Mouse (Mus musculus) embryonic facial prominence, embryonic 15.5 days (tissue): Measurements from ENCODE around the gene Acbd4. TPM values are rescaled to one million over a fixed set of nuclear protein-coding genes. Genes with fewer than 3 reads are reported as not detected.

Source experiments
- ATAC-seq: fragments of 200-750 bp; cut with Nextera tagmentation; 2 replicates; pipeline ENCODE4 v1.8.0; 2017; ENCODE audit warnings: low read depth, moderate TSS enrichment; ENCODE audit not compliant: insufficient number of reproducible peaks, low FRiP score, low TSS enrichment
- H3K27ac ChIP-seq: fragments of 300-500 bp; sonication (generic); replicated peaks from 2 replicates; pipeline ENCODE4 v1.5.1; 2015; ENCODE audit warnings: mild to moderate bottlenecking, inconsistent platforms
- H3K27me3 ChIP-seq: fragments of 300-500 bp; sonication (generic); 2 replicates; pipeline ENCODE4 v1.6.1; 2015; ENCODE audit warnings: inconsistent platforms
- H3K36me3 ChIP-seq: fragments of 300-500 bp; sonication (generic); 2 replicates; pipeline ENCODE4 v1.6.1; 2015; ENCODE audit warnings: mild to moderate bottlenecking, inconsistent platforms
- H3K4me1 ChIP-seq: fragments of 300-500 bp; sonication (generic); 2 replicates; pipeline ENCODE4 v1.6.1; 2015; ENCODE audit warnings: inconsistent platforms
- H3K4me2 ChIP-seq: fragments of 300-500 bp; sonication (generic); replicated peaks from 2 replicates; pipeline ENCODE4 v1.6.1; 2015; ENCODE audit warnings: mild to moderate bottlenecking, inconsistent platforms
- H3K4me3 ChIP-seq: fragments of 300-500 bp; sonication (generic); replicated peaks from 2 replicates; pipeline ENCODE4 v1.5.1; 2015; ENCODE audit warnings: mild to moderate bottlenecking, inconsistent platforms
- H3K9ac ChIP-seq: fragments of 300-500 bp; sonication (generic); 2 replicates; pipeline ENCODE4 v1.6.1; 2015; ENCODE audit warnings: inconsistent platforms
- H3K9me3 ChIP-seq: fragments of 300-500 bp; sonication (generic); replicated peaks from 2 replicates; pipeline ENCODE4 v1.6.1; 2016; ENCODE audit warnings: inconsistent platforms
- WGBS: fragments of 180-500 bp; shearing (Covaris S2); methylation state at CpG from one replicate; pipeline ENCODE4 v1.1.7; 2015; 5-methylcytosine and 5-hydroxymethylcytosine counted together
- polyA plus RNA-seq: library from polyadenylated mRNA; unstranded; fragments of >200 nt; fragmentation: Nextera tagmentation; extraction: Ambion mirVana; gene quantifications from 2 replicates; pipeline ENCODE4 v1.2.1, GENCODE M21; 2015

The Acbd4 gene
- polyA plus RNA-seq, 1 experiment from 2014 or later, result 23.4 TPM

DNA sequence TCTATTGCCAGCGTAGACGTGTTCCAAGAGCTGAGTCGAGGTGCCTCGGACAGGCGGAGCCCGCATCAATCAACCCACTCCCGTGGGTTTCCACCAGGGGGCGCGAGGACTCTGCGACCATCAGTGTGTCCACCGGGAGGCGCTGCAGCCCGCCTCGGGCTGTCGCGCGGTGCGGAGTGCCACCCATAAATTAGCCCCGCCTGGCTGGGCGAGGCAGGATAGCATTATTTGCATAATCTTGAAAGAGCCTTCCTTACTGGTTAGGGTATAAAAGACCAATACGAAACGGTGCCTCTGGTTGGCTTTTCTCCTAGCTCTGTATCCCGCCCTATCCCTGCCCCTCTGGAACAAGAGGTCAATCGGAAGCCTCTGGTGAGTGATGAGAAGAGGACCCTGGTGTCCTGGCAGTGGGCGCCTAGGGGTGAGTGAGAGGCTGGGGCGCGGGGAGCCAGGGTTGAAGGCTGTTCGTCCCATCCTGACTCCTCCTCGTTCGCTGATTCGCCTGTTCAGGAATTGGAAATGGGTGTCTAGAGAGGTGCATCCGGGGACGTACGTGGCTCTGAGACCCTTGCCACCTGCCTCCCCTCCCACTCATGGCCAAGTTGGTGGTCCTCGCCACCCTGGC, 1.4 kb downstream of the Acbd4 start:
- Histone ChIP-seq H3K27me3 (peaks cover 13% of the 10 kb centered on the region), H3K9ac (no peak overlapping the region; the same call in 1 of the 2 replicates), H3K27ac (0 out of 2 replicates have a peak overlapping the region, but pooled peaks have one; percentile 22), H3K36me3 (no peaks in the 10 kb centered on the region), H3K4me2 (peak overlapping the region; percentile 92), H3K4me3 (peak overlapping the region; percentile 61), H3K9me3 (no peaks in the 10 kb centered on the region), H3K4me1 (peaks cover 38% of the 10 kb centered on the region)
- peak; percentile 89 for ATAC-seq
- WGBS, result under 1% methylated on average over 35 of the region's 35 CpGs

DNA sequence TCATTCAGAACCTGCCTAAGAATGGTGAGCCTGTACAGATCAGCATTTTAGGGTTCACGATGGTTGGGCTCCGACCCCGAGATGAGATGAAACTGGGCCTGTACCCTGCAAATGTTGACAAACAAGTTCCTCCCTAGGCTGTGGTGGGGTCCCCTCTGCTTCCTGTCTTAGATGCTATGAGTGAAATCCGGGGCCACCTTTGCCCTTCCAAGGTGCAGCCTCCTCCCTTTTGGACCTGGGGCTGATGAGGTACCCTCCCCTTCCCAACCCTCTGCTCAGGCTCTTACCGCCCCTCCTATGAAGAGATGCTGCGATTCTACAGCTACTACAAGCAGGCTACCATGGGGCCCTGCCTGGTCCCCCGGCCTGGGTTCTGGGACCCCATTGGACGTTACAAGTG, 2.1 kb downstream of the Acbd4 start:
- ATAC-seq, result no peak
- H3K9ac ChIP-seq, result no peak overlapping the region
- H3K4me3 ChIP-seq, result peak overlapping the region; percentile 61
- peaks cover 38% of the 10 kb centered on the region for H3K4me1 ChIP-seq
- H3K27ac ChIP-seq, result no peak overlapping the region
- no peaks in the 10 kb centered on the region for H3K9me3 ChIP-seq
- peak overlapping the region; percentile 92 for H3K4me2 ChIP-seq
- H3K27me3 ChIP-seq, result peaks cover 13% of the 10 kb centered on the region
- no peaks in the 10 kb centered on the region for H3K36me3 ChIP-seq
- WGBS, result 56% methylated on average over 8 of the region's 8 CpGs

DNA sequence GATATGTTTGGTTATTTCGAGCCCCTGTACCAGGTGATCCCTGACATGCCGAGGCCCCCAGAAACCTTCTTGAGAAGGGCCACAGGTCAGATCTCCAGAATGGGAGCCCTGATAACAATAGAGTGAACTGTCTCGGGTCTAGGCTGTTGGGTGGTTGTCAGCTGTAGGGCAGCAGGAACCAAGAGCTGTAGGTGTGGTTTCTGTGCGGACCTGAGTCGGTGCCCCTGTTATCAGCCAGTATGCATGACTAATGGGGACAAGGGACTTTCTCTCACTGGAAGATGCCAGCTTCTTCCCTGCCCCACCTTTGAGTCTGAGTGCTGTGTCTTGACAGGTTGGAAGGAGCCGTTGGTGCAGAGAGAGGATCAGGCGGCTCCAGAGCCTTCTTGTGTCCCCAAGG, 3.0 kb downstream of the Acbd4 start:
- Histone ChIP-seq H3K4me2 (0 out of 2 replicates have a peak overlapping the region, but pooled peaks have one; percentile 92), H3K36me3 (no peaks in the 10 kb centered on the region), H3K9me3 (no peaks in the 10 kb centered on the region), H3K4me1 (peaks cover 32% of the 10 kb centered on the region), H3K27me3 (peaks cover 11% of the 10 kb centered on the region), H3K9ac (no peak overlapping the region), H3K4me3 (no peak overlapping the region), H3K27ac (no peak overlapping the region)
- no peak for ATAC-seq
- WGBS, result 70% methylated on average over 7 of the region's 7 CpGs

DNA sequence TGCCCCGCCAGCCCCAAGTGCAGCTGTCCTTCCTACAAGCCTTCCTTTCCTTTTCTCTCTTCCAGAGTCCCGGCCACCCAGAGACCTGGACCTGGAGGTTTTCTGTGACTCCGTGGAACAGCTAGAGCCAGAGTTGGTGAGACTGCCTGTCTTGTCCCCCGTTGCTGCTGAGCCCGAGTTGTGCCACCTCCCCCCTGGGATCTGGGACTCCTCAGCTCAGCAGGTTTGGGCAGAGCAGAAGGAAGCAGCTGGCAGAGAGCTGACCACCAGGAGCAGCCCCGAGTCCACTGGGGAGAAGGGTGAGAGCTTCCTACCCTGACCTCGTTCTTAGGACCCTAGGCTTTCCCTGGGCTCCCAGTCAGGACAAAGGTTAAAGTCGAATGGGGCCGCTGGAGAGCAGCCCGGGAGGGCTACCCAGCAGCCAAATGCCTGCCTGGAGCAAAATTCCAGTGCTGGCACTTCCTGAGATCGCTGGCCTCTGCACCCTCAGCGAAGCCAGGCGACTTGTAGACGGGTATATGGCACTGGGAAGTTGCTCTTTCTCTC, 3.8 kb downstream of the Acbd4 start:
- no peaks in the 10 kb centered on the region for H3K36me3 ChIP-seq
- ATAC-seq, result no peak
- H3K4me3 ChIP-seq, result no peak overlapping the region
- no peak overlapping the region for H3K27ac ChIP-seq
- 35% methylated on average over 14 of the region's 14 CpGs for WGBS
- H3K4me1 ChIP-seq, result peaks cover 31% of the 10 kb centered on the region
- H3K4me2 ChIP-seq, result no peak overlapping the region
- no peaks in the 10 kb centered on the region for H3K9me3 ChIP-seq
- H3K27me3 ChIP-seq, result peaks cover 8% of the 10 kb centered on the region
- H3K9ac ChIP-seq, result no peak overlapping the region

DNA sequence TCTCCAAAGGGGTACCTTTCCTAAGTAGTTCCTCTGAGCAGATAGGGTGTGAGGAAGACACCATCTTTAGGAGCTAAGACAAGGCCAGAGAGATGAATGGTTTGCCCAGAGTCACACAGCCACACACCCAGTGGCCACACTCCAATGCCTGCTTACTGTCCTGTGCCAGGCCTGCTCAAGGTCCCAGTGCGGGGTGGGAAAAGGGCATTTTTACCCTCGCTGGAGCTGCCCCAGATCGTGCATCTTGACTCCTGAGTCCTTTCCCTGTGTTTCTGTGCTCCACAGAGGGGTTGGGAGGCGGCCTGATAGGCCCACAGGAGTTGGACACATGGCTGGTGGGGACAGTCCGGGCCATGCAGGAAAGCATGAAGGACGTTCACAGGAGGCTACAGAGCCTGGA, 4.3 kb downstream of the Acbd4 start:
- Histone ChIP-seq H3K9ac (no peak overlapping the region), H3K9me3 (no peaks in the 10 kb centered on the region), H3K4me1 (peaks cover 28% of the 10 kb centered on the region), H3K4me2 (no peak overlapping the region), H3K4me3 (no peak overlapping the region), H3K36me3 (no peaks in the 10 kb centered on the region), H3K27me3 (peaks cover 4% of the 10 kb centered on the region; the same call in 1 of the 2 replicates), H3K27ac (no peak overlapping the region)
- WGBS, result 81% methylated on average over 6 of the region's 6 CpGs
- no peak for ATAC-seq

DNA sequence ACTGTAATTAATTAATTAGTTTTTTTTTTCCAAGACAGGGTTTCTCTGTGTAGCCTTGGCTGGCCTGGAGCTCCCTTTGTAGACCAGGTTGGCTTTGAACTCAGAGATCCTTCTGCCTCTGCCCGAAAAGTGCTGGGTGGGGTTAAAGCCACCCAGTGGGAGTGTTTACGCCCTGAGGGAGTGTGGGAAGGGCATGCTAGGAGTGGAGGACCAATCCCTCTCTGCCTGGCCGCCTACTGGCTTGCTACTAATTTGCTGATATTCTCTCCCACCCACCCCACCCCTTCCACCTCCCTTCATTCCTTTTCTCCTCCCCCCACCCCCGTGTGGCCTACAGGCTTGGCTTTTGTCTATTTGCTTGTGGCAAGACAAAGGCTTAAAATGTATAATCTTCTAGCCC, 4.9 kb downstream of the Acbd4 start:
- WGBS, result 64% methylated on average over 4 of the region's 4 CpGs
- no peak for ATAC-seq

DNA sequence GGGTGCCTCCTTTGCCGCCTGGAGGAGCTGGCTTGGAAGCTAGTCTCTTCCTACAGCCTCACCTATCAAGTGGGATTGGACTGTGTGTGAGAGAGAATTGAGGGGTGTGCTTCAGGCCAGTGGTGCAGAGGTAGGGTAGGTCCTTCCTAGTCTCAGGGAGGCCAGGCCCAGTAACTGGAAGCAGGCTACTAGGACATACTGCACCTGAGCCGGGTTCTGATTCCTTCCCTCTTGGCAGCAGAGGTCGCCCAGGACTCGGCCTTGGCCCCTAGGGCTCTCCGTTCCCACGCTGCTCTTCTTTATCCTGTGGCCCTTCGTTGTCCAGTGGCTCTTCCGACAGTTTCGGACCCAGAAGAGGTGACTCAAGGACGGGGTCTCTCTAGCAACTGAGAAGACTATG, 9.8 kb downstream of the Acbd4 start:
- Histone ChIP-seq H3K4me2 (peak overlapping the region; percentile 74), H3K9ac (peak overlapping the region; percentile 26; the same call in 1 of the 2 replicates), H3K27me3 (no peaks in the 10 kb centered on the region), H3K4me3 (peak overlapping the region; percentile 46), H3K27ac (peak overlapping the region; percentile 90), H3K9me3 (no peaks in the 10 kb centered on the region), H3K36me3 (no peaks in the 10 kb centered on the region), H3K4me1 (peaks cover 36% of the 10 kb centered on the region)
- ATAC-seq, result no peak
- WGBS, result 17% methylated on average over 10 of the region's 10 CpGs

More for the DNA sequence above, 4.9 kb downstream of the Acbd4 start:
- Histone ChIP-seq H3K4me1 (peaks cover 26% of the 10 kb centered on the region), H3K4me2 (no peak overlapping the region), H3K27me3 (no peaks in the 10 kb centered on the region), H3K36me3 (no peaks in the 10 kb centered on the region), H3K27ac (no peak overlapping the region), H3K9me3 (no peaks in the 10 kb centered on the region), H3K4me3 (no peak overlapping the region), H3K9ac (no peak overlapping the region)

DNA sequence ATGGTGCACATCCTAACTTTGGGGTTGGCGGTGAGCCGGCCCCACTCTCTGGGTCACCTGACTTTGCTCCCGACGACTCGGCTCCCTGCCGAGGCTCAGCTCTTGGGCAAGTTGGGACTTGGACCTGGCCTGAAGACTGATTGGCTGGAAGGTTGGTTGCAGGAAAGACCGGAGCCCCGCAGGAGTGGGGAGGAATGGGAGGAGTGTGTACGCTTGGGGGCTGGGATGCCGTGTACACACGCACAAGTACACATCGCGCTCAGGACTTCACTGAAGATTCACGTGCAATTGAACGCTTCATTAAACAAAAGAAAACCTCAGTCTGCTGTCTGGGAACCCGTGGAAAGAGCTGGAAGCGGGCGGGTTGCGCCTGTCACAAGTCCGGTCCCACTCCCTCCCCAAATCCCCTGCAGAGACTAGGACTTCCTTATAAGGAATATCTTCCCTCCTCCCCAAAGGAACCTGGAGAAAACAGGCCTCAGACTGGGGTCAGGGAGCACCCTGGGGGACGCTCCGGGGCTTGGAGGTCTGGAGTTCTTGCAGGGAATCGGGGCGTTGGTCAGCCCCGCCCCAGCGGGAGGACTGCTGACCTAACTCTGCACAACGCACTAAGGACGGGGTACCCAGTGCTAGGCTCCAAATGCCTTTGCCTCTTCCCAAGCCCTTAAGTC, 10.5 kb downstream of the Acbd4 start:
- Histone ChIP-seq H3K4me3 (peak overlapping the region; percentile 46), H3K4me1 (peaks cover 36% of the 10 kb centered on the region), H3K27ac (peak overlapping the region; percentile 90), H3K27me3 (no peaks in the 10 kb centered on the region), H3K36me3 (no peaks in the 10 kb centered on the region), H3K9ac (peak overlapping the region; percentile 26), H3K9me3 (no peaks in the 10 kb centered on the region), H3K4me2 (peak overlapping the region; percentile 74)
- no peak for ATAC-seq
- WGBS, result 1% methylated on average over 28 of the region's 28 CpGs

DNA sequence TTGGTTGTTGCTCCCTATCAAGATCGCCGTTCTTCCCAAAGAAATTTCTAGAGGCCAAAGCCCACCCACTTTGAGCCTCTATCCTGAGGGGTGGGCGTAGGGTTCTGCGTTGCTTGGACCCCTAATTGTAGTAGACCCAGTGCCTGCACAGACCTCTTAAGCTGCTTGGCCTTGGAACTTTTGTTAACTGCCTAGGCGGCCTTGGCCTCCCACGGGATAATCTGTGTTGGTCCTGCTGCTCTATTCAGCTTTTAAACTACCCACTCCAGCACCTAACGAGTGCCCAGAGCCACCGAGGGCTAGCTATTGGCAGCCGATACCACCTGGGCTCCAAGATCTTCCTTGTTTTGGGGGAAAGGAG, 11.1 kb downstream of the Acbd4 start:
- H3K27me3 ChIP-seq, result no peaks in the 10 kb centered on the region
- H3K4me3 ChIP-seq, result peak overlapping the region; percentile 46
- no peaks in the 10 kb centered on the region for H3K9me3 ChIP-seq
- H3K9ac ChIP-seq, result peak overlapping the region; percentile 26
- peak overlapping the region; percentile 90 for H3K27ac ChIP-seq
- H3K4me1 ChIP-seq, result peaks cover 36% of the 10 kb centered on the region
- no peak for ATAC-seq
- no peaks in the 10 kb centered on the region for H3K36me3 ChIP-seq
- 20% methylated on average over 9 of the region's 9 CpGs for WGBS
- H3K4me2 ChIP-seq, result peak overlapping the region; percentile 74

DNA sequence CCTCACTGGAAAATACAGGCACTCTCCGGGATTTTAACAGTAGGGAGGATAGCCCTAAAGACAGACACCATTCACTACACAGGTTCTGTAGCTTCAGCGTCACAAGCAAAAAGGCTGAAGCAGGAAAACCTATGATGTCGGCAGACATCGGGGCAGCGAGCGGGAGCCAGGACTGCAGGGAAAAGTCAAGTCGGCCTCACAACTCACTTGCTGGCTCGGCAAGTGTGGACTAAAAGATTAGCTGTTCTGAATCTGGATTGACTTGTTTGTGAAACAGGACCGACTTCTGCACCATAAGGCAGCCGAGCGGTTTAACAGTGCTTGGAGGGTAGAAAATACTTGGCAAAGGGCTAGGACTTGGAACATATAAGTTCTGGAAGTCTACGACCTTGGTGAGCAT, 11.5 kb downstream of the Acbd4 start:
- Histone ChIP-seq H3K4me1 (peaks cover 36% of the 10 kb centered on the region), H3K36me3 (no peaks in the 10 kb centered on the region), H3K9me3 (no peaks in the 10 kb centered on the region), H3K27me3 (no peaks in the 10 kb centered on the region), H3K4me3 (0 out of 2 replicates have a peak overlapping the region, but pooled peaks have one; percentile 46), H3K9ac (no peak overlapping the region), H3K4me2 (peak overlapping the region; percentile 74), H3K27ac (peak overlapping the region; percentile 90)
- WGBS, result 37% methylated on average over 12 of the region's 12 CpGs
- ATAC-seq, result no peak

DNA sequence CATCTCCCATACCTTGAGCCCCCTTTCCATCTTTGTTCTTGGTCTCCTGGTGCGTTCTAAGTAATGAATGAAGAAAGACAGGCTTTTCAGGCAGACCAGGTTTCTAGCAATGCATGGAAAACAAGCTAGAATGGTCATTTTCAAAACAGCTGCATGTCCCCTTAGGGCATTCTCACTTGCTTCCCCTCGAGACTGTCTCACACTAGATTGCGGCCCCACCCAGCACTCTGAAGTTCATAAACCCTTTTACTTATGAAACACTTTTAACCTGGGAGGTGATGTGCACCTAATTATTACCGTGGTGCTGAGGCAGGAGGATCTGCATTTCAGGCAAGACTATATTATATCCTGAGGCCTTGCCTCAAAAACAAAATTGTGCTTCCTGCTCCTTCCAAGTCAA, 12.3 kb downstream of the Acbd4 start:
- Histone ChIP-seq H3K4me3 (no peak overlapping the region), H3K4me2 (no peak overlapping the region), H3K27ac (peak overlapping the region; percentile 90; the same call in 1 of the 2 replicates), H3K9ac (no peak overlapping the region), H3K36me3 (no peaks in the 10 kb centered on the region), H3K27me3 (no peaks in the 10 kb centered on the region), H3K9me3 (no peaks in the 10 kb centered on the region), H3K4me1 (peaks cover 40% of the 10 kb centered on the region)
- WGBS, result 54% methylated on average over 4 of the region's 4 CpGs
- no peak for ATAC-seq
